Mouse (Mus musculus) adrenal gland (tissue): ENCODE results near the gene Ifrd2.

Experiments
- intact Hi-C: fragments of 180-260 bp; cut with DNase I; formaldehyde crosslinking; loops from one replicate; pipeline ENCODE4 v1.15.1; 2025

Ifrd2 gene

DNA sequence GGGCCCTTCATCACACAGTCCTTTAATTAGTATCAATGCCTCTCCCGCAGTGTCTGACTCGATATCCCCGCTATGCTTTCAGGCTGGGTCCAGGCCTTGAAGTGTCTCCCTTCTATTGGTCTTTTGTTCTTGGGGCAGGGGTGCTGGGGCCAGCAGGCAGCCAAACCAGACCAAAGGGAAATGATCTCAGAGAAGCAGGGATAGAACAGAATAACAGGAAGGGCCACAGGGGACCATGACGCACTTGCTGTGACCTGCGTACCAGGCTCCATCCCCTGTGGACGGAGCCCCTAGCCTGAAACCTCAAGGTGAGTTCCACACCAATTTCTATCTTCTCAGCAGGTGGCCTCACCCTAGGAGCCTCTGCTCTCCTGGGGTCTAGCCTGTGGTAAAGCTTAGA lies 30.7 kb downstream of the Ifrd2 start:
- intact Hi-C loops = no loop called here

DNA sequence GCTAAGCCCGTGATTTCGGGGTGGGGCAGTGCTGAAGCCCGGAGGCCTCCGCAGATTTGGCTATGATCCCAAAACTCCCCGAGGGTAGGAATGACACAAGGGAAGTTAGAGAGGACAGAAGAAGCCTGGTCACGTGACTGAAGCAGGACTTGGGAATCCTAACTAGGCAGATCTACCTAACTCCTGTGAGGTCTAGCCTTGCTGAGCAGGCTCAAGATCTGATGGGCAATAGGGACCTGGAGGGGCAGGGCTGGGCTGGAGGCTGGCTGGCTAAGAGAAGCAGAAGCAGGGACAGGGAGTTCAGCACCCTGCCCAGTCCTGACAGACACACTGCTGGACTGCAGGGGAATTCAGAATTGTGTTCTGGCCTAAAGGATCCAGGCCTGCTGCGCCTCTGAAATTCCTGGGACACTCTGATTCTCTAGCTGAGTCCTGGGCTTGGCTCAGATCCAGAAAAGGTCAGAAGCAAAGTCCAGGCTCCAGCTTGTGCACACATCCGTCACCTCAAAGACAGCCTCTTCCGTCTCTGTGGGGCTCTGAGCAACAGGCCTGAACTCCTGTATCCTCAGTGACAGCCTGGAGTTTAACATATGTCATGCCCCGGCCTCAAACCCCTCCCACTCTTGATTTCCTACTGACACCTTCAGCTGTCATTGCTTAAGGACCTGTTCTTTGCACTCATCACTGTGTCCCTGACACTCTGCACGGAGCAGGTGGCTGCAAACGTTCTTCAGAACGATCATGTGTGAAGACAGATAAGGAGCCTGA lies 31.5 kb downstream of the Ifrd2 start:
- intact Hi-C loops = no loop called here

DNA sequence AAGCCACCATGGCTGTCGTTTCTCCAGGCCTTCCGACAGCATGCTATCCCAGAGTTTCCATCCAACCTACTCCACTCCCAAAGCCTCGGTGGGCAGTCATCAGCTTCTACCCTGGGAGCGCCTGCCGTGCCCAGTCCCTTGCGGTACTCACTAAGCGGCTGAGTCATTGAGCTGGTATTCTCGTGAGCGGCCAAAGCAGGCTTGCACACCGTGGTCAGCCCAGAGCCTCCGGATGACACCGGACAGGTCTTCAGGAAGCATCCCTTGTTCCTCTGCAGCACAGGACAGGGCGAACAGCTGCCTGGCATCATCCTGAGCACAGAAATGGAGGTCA lies 32.1 kb downstream of the Ifrd2 start:
- intact Hi-C loops = no loop called here

DNA sequence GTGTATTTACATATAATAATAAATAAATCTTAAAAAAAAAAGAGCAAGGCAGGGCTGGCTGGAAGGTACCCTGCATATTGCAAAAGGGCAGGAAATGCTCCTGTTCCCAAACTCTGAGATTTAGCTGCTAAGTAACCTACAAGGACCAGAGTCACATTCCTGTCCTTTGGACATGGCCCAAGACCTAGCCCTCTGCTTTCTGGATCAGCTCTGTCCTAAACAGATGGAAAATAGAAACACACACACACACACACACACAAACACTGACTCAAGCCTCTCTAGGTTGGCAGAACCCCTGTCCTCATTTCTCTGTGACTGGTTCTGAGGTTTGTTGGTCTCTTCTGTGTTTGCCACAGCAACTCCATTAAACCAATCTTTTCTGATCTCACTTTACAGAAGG lies 33.5 kb downstream of the Ifrd2 start:
- intact Hi-C loops = no loop called here

DNA sequence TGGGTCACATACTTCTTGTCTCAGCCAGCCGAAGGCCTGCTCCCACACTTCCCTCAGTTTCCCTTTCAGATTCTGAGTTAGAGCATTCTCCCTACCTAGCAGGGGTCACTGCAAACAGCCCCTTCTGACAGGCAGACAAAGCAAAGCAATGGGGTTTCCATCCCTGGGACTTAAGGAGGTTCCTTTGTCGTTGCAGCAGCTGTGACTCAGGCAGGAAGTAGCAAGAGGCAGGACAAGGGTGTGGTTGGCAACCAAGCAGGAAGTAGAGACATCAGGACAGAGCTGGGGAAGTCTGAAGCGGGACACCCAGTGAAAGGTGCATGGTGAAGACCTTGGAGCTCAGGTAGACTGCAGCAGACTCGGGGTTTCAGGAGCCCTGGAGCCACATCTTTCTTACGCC lies 37.1 kb downstream of the Ifrd2 start:
- intact Hi-C loops = no loop called here

DNA sequence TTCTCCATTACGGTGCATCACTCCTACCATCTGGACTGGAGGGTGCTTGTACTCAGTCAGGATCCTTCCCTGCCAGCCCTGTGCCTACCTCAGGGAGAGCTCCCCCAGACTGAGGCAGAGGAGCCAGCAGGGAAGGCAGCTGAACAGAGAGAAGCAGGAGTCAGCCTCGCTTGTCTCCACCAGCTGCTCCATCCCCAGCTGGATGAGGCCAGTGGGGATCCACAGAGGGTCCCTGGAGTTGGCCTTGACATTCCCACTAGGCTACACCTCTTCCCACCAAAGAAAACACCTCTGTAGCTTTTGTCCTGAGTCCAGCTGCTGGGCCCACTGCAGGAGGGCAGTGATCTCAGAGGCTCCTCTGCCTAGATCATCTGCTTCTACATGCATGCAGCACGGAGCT lies 37.5 kb downstream of the Ifrd2 start:
- intact Hi-C loops = no loop called here

DNA sequence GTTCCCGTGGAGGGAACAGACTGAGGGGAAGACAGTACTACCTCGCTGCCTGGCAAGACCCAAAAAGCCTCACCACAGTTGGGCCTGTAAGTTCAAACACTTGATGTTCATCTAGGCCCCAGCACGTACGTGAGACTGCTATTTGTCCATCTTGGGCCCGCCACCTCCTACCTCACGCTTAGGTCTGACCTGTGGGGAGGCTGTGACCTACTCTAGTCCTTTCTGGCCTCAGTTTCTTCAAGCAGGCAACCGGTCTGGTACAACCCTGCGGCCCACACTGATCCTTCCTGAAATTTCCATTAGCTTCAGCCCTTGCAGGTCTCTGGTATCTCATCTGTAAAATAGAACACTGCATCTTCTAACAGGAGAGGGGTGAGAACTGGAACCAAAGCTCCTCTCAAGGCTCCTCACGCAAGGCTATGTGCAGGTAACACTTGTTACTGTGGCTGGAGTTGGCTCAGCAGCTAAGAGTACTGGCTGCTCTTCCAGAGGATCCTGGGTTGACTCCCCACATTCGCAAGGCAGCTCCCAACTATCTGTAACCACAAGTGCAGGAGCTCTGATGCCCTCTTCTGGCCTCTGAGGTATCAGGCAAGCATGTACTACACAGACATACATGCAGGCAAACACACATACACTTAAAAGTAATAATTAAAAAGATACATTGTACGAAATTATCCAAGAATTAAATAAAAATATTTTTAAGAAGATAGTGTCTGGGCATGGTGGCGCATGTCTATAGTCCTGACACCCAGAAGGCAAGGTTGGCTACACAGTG lies 38.1 kb downstream of the Ifrd2 start:
- intact Hi-C loops = no loop called here

DNA sequence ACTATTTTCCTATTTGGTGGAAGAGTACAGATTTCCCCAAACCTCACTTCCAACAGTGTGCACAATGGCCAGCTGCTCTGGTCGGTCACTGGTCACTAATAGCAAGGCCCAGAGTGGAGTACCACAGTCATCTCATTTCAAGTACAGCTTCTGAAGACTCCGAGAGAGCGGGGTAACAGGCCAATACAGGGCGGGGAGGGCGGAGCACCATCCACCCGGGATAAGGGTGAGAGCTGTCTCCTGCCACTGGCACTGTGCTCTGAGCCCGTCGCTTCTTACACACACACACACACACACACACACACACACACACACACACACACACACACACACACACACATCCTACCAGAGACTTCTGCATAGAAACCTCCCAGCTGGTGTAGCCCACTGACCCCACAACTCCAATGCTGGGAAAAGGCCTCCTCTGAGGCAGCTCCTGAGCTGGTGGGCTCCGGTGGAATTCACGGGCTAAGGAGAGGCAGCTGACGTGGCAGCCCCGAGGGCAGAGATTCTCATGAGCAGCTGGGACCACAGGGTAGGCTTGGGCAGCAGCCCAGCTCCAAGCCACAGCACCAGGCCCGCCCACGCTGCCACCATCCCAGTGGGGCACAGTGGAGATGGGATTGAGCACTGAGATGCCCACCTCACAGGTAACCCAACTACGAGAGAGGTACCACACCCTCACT lies 38.9 kb downstream of the Ifrd2 start:
- intact Hi-C loops = no loop called here

DNA sequence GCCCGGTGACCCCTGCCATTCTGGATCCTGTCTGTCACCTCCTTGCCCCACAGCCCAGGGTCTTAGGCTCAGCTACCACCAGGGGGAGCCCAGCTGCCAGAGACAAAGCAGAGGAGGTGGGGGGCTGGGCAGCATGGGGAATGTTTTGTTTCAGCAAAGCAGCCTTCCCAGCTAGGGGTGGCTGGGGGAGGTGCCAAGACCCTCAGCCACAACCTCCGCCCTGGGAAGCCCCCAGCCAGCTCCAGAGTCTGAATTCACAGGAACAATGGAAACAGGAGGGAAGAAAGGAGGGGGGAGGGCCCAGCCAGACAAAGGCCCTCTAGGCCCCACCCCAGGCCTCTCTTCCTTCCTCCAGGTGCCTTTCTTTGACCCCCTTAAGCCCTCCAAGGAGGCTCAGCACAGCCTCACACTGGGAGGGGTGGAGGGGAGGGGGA lies 39.4 kb downstream of the Ifrd2 start:
- intact Hi-C loops = no loop called here

DNA sequence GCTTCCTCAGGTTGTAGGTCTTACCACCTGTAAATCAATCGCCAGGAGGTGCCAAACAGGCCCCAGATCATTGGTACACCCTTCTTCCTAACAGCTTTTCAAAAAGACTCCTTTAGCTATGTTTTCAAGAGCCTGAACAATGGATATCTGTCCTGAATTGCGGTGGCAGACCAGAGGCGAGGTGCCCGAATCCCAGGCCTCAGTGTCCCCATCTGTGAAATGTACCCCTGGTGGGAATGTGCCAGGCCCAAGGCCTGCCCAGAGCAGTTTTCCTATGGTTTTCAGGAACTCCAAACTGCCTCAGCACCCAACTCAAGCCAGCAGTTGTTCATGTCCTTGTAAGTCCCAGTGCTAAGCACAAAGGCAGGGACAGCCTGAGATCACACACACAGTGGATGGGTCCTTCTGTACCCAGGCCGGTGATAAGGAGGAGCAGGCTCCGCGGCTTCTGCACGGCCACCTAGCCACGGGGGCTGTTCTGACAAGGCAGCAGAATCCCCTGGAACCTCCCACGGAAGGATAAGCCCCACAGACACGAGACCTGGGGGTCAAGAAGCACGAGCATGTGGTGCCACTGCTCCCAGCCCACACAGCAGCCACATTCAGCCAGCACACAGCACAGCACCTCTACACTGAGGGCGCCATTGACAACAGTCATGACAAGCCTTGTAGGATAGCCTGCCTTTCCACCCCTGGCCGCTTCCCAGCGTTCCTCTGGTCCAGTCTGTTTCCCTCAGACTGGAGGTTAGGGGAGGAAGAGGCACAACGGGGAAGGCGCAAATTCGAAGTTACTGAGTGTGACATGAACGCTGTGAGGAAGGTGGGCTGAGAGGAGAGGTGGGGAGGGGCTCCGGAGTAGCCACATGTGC lies 40.2 kb downstream of the Ifrd2 start:
- intact Hi-C loops = no loop called here

DNA sequence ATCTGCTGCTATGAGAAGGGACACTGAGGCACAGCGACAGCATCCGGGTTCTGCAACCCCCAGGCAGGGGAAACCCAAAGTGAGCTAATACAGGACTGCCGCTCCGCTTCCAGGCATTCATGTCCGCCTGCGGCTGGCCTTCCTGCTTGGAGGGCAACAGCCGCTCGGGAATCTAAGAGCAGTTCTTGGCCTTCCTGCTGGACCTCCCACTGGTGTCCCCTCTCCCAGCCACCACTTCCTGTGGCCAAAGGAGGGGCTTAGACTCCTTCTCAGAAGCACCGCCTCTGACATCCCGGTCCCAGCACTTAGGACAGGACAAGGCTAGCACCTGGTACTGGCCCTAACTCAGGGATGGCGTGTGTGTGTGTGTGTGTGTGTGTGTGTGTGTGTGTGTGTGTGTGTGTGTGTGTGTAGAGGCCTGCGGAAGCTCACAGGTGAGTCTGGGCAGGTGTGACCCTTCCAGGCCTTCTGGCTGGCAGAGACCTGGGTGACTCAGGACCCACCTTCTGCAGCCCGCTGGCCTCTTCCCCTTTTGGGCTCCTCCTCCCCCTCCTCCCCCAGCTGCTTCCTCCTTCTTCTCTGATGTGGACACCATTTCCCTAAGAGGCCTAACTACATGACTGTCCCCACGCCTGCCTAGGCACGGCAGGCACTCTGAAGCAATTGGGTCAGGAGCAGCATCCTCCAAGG lies 41.4 kb downstream of the Ifrd2 start:
- intact Hi-C loops = no loop called here

DNA sequence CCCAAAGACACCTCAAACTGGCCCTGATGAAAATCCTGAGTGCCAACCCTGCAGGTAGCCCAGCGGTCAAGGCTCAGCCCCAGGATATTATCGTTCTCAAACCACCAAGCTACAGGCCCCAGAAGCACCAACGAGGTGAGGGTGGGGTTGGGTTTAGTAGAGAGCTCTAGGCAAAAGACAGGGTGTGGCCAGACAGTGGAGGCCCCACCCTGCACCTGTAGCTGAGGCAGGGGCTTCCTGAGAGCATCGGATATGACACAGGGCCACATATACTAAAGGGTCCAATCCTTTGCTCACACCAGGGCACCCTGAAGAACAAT lies 41.9 kb downstream of the Ifrd2 start:
- intact Hi-C loops = no loop called here

DNA sequence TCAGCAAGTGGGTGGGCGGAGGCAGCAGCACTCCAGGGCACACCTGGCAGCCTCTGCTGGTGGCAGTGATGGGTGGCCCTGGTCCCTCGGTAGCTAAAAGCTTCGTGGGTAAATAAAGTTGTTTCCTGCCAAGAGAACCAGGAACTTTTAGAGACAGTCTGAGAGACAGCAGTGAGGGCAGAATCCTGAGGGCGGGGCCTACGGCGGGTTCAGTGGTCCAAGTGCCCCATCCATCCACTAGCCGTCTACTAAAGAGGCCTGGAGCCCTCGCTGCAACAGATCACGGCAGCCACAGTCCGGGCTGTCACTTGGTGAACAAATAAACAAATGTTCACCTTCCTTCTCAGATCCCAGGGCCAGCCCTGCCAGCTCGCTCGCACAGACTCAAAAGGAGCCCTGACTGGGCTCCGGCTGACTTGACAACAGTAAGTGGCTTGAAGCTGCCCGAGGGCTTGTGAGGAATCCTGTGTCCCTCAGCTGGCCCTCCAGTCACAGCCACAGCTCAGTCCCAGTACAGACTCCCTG lies 42.5 kb downstream of the Ifrd2 start:
- intact Hi-C loops = no loop called here

DNA sequence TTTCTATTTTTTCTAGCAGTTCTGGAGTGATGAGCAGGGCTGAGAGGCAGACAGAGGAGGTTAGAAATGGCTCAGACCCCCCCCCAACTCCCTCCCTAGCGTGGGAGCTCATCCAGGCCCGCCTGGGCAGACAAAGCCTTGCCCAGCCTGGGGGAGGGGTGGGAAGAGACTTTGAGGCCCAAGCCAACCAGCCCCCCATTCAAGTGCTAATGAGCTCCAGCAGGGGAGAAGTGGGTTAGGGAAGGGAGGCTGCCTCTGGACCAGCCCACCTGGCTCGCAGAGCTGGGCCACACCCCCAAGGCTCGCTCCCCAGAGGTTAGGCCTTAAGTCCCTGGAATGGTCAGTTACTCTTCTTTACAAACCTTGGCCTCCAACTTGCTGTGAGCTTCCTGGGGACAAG lies 43.1 kb downstream of the Ifrd2 start:
- intact Hi-C loops = no loop called here

DNA sequence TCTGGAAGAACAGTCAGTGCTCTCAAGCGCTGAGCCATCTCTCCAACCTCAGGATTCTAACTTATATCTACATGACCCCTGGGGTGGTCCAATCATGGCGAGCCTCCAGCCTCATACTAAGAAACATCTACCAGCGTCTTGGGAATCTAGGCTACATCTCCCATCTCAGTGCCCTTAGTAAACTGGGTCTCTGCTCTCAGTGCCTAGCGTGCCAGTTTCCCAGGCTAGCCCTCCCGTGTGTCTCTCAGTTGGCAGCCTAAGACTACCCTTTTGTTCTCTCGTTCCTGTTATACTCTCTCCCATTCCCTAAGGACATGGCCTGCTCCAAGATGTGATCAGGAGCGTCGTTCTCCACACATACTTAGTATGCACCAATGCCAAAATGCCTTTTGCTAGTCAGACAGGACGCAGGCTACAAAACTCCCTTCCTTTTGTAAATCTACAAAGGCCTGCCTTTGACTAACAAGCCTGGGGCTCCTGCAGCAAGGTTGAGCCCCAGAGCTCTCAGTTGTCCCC lies 43.9 kb downstream of the Ifrd2 start:
- intact Hi-C loops = no loop called here

DNA sequence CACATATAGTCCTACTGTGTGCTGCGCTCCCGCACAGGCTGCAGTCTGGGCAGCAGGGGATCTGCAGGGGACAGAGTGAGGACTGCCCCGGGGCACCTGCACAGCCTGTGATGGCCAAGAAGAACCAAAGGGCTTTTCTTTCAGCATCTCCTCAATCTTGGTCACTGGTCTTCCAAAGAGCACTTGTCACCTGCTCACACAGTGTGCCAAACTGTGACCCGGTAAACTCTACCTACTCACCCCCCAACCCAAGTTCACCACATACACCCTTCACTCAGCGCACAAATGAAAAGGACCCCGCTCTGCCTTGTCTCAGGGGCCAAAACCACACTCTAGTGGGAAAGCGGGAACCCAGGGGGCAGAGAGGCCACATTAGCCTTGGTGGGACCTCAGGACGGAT lies 44.4 kb downstream of the Ifrd2 start:
- intact Hi-C loops = no loop called here

DNA sequence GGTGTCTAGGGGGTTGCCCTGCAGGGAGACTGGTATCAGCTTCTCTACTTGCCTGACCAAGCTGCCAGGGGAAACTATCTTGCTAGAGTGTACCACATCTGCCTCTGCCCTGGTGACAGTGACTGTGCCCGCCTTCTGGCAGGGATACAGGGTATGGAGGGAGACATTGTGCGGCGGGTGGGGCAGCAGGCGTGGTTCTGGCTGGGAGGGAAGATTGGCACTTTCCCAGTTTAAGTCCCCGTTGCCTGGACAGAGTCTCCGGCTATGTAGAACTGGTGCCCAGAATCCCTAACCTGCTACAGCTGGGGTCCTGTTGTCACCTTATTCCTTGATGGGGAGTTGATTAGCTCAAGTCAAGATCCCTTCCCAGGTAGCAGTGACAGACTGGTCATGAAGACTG lies 45.0 kb downstream of the Ifrd2 start:
- intact Hi-C loops = no loop called here

DNA sequence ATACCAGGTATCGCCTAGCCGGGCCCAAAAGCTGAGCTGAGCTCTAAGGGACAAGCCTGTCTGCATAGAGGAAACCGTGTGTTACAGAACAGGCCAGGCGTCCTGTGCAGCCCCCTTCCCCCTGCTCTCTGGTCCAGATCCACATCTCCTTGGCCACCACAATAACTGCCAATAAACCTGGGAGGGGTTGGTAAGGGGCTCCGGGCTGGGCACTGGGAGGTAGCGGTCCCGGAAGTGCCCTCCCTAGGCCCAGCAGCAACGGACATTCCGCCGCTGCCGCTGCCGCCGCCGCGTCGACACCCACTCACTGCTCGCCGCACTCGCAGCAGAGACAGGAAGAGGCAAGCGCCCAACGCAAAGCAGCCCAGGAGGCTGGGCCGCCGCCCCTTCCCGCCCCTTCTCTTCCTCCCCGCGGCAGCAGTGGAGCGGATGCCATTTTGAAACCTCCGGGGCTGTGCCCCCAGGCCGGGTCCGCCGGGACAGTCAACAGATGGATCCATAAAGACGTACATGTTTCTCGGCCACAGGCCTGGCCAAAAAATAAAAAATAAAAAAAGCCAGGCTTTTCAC lies 45.7 kb downstream of the Ifrd2 start:
- intact Hi-C loops = no loop called here

DNA sequence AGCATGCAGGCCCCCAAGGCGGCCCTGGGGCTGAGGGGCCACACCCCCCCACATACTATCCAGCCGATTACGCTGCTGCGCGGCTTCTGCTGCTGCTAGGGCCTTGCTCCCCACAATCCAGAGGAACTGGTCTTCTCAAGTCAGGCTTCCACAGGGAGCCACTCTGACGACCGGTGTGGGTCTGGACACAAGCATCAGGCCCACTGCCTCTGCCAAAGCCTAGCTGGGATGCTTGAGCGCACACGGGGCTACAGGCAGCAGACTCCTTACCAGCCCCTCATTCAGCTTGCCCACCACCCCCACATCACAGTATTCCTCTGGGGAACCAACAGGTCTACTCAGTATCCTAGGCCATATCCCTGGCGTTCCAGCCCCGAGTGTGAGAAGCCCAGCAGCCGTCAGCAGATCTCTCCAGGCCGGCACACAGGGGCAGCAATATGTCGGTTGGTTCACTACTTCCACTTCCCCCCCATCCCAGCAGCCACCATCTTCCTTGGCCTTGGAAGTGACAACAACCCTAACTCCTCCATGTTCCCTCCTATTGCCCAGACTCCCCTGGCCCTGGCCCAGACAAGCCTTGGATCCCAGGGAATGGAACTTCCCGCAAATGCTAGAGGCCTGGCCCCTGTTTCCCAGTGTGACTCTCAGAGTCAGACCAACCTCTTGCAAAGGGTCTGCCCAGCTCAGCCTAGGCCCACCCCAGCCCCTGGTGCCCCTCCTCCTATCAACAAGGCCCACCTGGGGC lies 46.4 kb downstream of the Ifrd2 start:
- intact Hi-C loops = no loop called here
